Comparison of ENCODE assay signal across 8 mouse cellular contexts in the genomic region with DNA sequence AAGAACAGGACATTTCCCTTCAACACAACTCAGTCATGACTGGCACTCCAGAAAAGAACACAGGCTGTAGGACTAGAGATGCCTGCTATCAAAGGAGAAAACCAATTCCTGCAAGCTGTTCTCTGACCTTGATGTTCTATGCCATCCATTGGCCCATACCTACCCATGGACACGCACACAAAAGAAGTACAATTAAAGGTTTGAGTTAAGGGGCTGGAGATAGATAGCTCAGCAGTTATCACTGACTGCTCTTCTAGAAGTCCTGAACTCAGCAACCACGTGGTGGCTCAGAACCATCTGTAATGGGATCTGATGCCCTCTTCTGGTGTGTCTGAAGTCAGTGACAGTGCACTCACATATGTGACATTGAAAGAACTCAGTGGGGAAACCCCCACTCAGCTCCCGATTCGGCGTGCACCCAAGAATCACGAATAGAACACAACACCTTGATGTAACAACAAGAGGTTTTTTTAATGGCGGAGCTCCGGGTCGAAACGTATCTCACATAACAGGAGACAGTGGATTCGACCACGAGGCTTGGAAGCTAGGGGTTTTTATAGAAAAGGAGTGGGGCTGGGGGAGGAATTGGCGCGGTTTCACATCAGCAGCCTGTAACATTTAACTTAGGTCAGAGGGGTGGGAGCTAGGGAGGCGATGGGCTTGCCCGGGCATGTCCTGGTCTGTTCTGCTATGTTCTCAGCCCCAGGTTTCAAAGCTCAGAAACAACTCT. TPM values are rescaled to one million over a fixed set of nuclear protein-coding genes. Genes with fewer than 3 reads are reported as not detected.
DNase-seq lines count a peak whose midpoint lies in the region; ATAC-seq and TF ChIP-seq lines count a peak whose summit lies in the region.
"Not testable (repeated sequence)": the region's sequence is repeated elsewhere in the genome, so short reads cannot be mapped to it uniquely, and the experiment has no call there.

No protein-coding gene starts in this region.

- H3K9me3 ChIP-seq in forebrain, embryonic 10.5 days; heart, embryonic 13.5 days; intestine, embryonic 14.5 days (ENCODE audit: control insufficient read depth, low read length); limb, embryonic 14.5 days (ENCODE audit: control insufficient read depth, low read length); neural tube, embryonic 13.5 days: not testable (repeated sequence)

- peak overlapping the region; percentile 76 for H3ac ChIP-seq in C2C12 (ENCODE audit: control insufficient read depth, insufficient read length, low read depth)

- peaks cover 37% of the 10 kb centered on the region for H3K79me2 ChIP-seq in C2C12 (ENCODE audit: control insufficient read depth, insufficient read depth)
- peaks cover 31% of the 10 kb centered on the region for H3K79me2 ChIP-seq in macrophage (ENCODE audit: inconsistent target)

- TF ChIP-seq CTCF in C2C12 (IDR thresholded peaks at IDR 0.05; ENCODE audit: control insufficient read depth, insufficient read depth, insufficient read length), result not testable (repeated sequence)

- H3K79me3 ChIP-seq in C2C12 (ENCODE audit: low read depth), result peaks cover 33% of the 10 kb centered on the region

- peak overlapping the region; percentile 93 for H3K27ac ChIP-seq in forebrain, embryonic 10.5 days
- H3K27ac ChIP-seq in heart, embryonic 13.5 days (replicated peaks), result peak overlapping the region; percentile 85; the same call in 1 of the 2 replicates
- not testable (repeated sequence) for H3K27ac ChIP-seq in intestine, embryonic 14.5 days (ENCODE audit: low read depth); limb, embryonic 14.5 days (replicated peaks; ENCODE audit: low read depth, low read length); neural tube, embryonic 13.5 days (replicated peaks)
- H3K27ac ChIP-seq in macrophage, result peak overlapping the region; percentile 92

- peak overlapping the region; percentile 91 for H3K9ac ChIP-seq in heart, embryonic 13.5 days
- H3K9ac ChIP-seq in intestine, embryonic 14.5 days (ENCODE audit: low read length), result peak overlapping the region; percentile 90
- not testable (repeated sequence) for H3K9ac ChIP-seq in limb, embryonic 14.5 days (ENCODE audit: low read depth, low read length, severe bottlenecking)
- peak overlapping the region; percentile 87 for H3K9ac ChIP-seq in neural tube, embryonic 13.5 days

- peaks cover 37% of the 10 kb centered on the region for H3K36me3 ChIP-seq in C2C12 (ENCODE audit: control insufficient read depth, insufficient read depth)
- peaks cover 46% of the 10 kb centered on the region for H3K36me3 ChIP-seq in forebrain, embryonic 10.5 days (replicated peaks)
- peaks cover 35% of the 10 kb centered on the region for H3K36me3 ChIP-seq in heart, embryonic 13.5 days
- peaks cover 31% of the 10 kb centered on the region for H3K36me3 ChIP-seq in intestine, embryonic 14.5 days (ENCODE audit: control insufficient read depth, insufficient read depth, low read length)
- peaks cover 26% of the 10 kb centered on the region for H3K36me3 ChIP-seq in limb, embryonic 14.5 days (ENCODE audit: control insufficient read depth, insufficient read depth, low read length)
- H3K36me3 ChIP-seq in macrophage (ENCODE audit: inconsistent target), result peaks cover 12% of the 10 kb centered on the region; the same call in 1 of the 2 replicates
- H3K36me3 ChIP-seq in neural tube, embryonic 13.5 days, result peaks cover 30% of the 10 kb centered on the region

- not testable (repeated sequence) for ATAC-seq in heart, embryonic 13.5 days (ENCODE audit: extremely low read depth, insufficient number of reproducible peaks, low FRiP score, low TSS enrichment); intestine, embryonic 14.5 days (replicated peaks; ENCODE audit: low FRiP score, low TSS enrichment, low read depth); limb, embryonic 14.5 days (ENCODE audit: low FRiP score, low read depth); neural tube, embryonic 13.5 days (ENCODE audit: low read depth)

- H3K4me3 ChIP-seq in C2C12 (ENCODE audit: insufficient read depth, poor library complexity, severe bottlenecking) (peak overlapping the region; percentile 88), macrophage (ENCODE audit: inconsistent target) (peak overlapping the region; percentile 73)
- H3K4me3 ChIP-seq in forebrain, embryonic 10.5 days, result peak overlapping the region; percentile 73
- peak overlapping the region; percentile 67 for H3K4me3 ChIP-seq in heart, embryonic 13.5 days
- peak overlapping the region; percentile 81 for H3K4me3 ChIP-seq in intestine, embryonic 14.5 days (ENCODE audit: low read depth, low read length)
- H3K4me3 ChIP-seq in limb, embryonic 14.5 days (replicated peaks; ENCODE audit: low read length), result peak overlapping the region; percentile 67
- peak overlapping the region; percentile 63; the same call in 1 of the 2 replicates for H3K4me3 ChIP-seq in neural tube, embryonic 13.5 days

- H3K4me2 ChIP-seq in heart, embryonic 13.5 days, result peak overlapping the region; percentile 74
- peak overlapping the region; percentile 55 for H3K4me2 ChIP-seq in intestine, embryonic 14.5 days (ENCODE audit: low read length)
- H3K4me2 ChIP-seq in limb, embryonic 14.5 days (replicated peaks; ENCODE audit: low read depth, low read length, severe bottlenecking), result peak overlapping the region; percentile 75
- H3K4me2 ChIP-seq in neural tube, embryonic 13.5 days, result peak overlapping the region; percentile 94

- peak; percentile 62 for DNase-seq in R1 (ENCODE audit: low read depth, low spot score)
- DNase-seq in forebrain, embryonic 10.5 days (ENCODE audit: extremely low spot score, low spot score); intestine, embryonic 14.5 days (ENCODE audit: low spot score); limb, embryonic 14.5 days (ENCODE audit: low spot score): not testable (repeated sequence)

- TF ChIP-seq POLR2A in limb, embryonic 14.5 days (IDR thresholded peaks at IDR 0.05; ENCODE audit: borderline replicate concordance, extremely low read depth, insufficient read depth, insufficient read length), result not testable (repeated sequence)

- 77% methylated on average over 12 of the region's 16 CpGs for WGBS in forebrain, embryonic 10.5 days
- 53% methylated on average over 12 of the region's 16 CpGs for WGBS in heart, embryonic 13.5 days
- 75% methylated on average over 10 of the region's 16 CpGs for WGBS in intestine, embryonic 14.5 days
- WGBS in limb, embryonic 14.5 days, result 69% methylated on average over 11 of the region's 16 CpGs
- WGBS in macrophage (ENCODE audit: missing documents), result 21% methylated on average over 6 of the region's 16 CpGs
- 75% methylated on average over 11 of the region's 16 CpGs for WGBS in neural tube, embryonic 13.5 days

- H3K4me1 ChIP-seq in forebrain, embryonic 10.5 days, result peaks cover 33% of the 10 kb centered on the region
- H3K4me1 ChIP-seq in heart, embryonic 13.5 days, result peaks cover 23% of the 10 kb centered on the region
- H3K4me1 ChIP-seq in intestine, embryonic 14.5 days (replicated peaks; ENCODE audit: control insufficient read depth, insufficient read depth, low read length); limb, embryonic 14.5 days (ENCODE audit: control insufficient read depth, insufficient read depth, low read length): not testable (repeated sequence)
- peaks cover 28% of the 10 kb centered on the region for H3K4me1 ChIP-seq in neural tube, embryonic 13.5 days (replicated peaks)

- not testable (repeated sequence) for H3K27me3 ChIP-seq in C2C12 (ENCODE audit: control insufficient read depth, insufficient read depth, insufficient read length); forebrain, embryonic 10.5 days (ENCODE audit: poor library complexity, severe bottlenecking); heart, embryonic 13.5 days (replicated peaks); intestine, embryonic 14.5 days (replicated peaks; ENCODE audit: control insufficient read depth, insufficient read depth, low read length); limb, embryonic 14.5 days (ENCODE audit: control insufficient read depth, insufficient read depth, low read length); neural tube, embryonic 13.5 days

RNA-seq across cellular contexts. Expression of gene Myo1g, which starts 5.9 kb away (rescaled TPM):
- polyA plus RNA-seq in C2C12 (2012; fragmentation: generic; extraction: Trizol), result 0.04 TPM
- 0.97 and 1.0 TPM in 2 replicates for polyA plus RNA-seq in forebrain, embryonic 10.5 days (2016; fragmentation: Nextera tagmentation; extraction: Ambion mirVana)
- 0.50 and 0.98 TPM in 2 replicates for polyA plus RNA-seq in heart, embryonic 13.5 days (2015; fragmentation: Nextera tagmentation; extraction: Ambion mirVana)
- 1.3 TPM in 2 replicates for polyA plus RNA-seq in intestine, embryonic 14.5 days (2014; fragmentation: Nextera tagmentation; extraction: Ambion mirVana)
- 3.9 and 5.0 TPM in 2 replicates for polyA plus RNA-seq in limb, embryonic 14.5 days (2012; rRNA removed)
- polyA plus RNA-seq in limb, embryonic 14.5 days (2014; fragmentation: Nextera tagmentation; extraction: Ambion mirVana), result 3.1 and 3.2 TPM in 2 replicates
- total RNA-seq in macrophage (2018; cell fraction: chromatin; rRNA removed), result 1,000 to 10,000 TPM in 3 of 26 experiments, 100 to 1,000 TPM in 23; 308 to 2,013 (median 470) TPM
- 100 to 1,000 TPM in 12 of 26 experiments, 10 to 100 TPM in 14; 57.8 to 153 (median 97.1) TPM for total RNA-seq in macrophage (2018; cell fraction: cytosol; rRNA removed)
- 1,000 to 10,000 TPM in 2 of 26 experiments, 100 to 1,000 TPM in 24; 212 to 1,497 (median 266) TPM for total RNA-seq in macrophage (2018; cell fraction: nucleus; rRNA removed)
- polyA plus RNA-seq in macrophage (2018), result 54.3 to 64.8 TPM (median 54.5 TPM) in 3 replicates
- 0.52 TPM in 2 replicates for polyA plus RNA-seq in neural tube, embryonic 13.5 days (2015; fragmentation: Nextera tagmentation; extraction: Ambion mirVana)

RNA-seq across cellular contexts. Expression of gene Ccm2, which starts 20.0 kb away (rescaled TPM):
- polyA plus RNA-seq in C2C12 (2012; fragmentation: generic; extraction: Trizol) (90.7 TPM), macrophage (2018) (52.8 to 75.3 TPM (median 58.4 TPM) in 3 replicates)
- 99.5 and 107 TPM in 2 replicates for polyA plus RNA-seq in forebrain, embryonic 10.5 days (2016; fragmentation: Nextera tagmentation; extraction: Ambion mirVana)
- 54.3 and 59.7 TPM in 2 replicates for polyA plus RNA-seq in heart, embryonic 13.5 days (2015; fragmentation: Nextera tagmentation; extraction: Ambion mirVana)
- 87.0 and 90.6 TPM in 2 replicates for polyA plus RNA-seq in intestine, embryonic 14.5 days (2014; fragmentation: Nextera tagmentation; extraction: Ambion mirVana)
- 104 and 123 TPM in 2 replicates for polyA plus RNA-seq in limb, embryonic 14.5 days (2012; rRNA removed)
- 96.0 and 98.9 TPM in 2 replicates for polyA plus RNA-seq in limb, embryonic 14.5 days (2014; fragmentation: Nextera tagmentation; extraction: Ambion mirVana)
- total RNA-seq in macrophage (2018; cell fraction: chromatin; rRNA removed), result 100 to 1,000 TPM in 3 of 26 experiments, 10 to 100 TPM in 23; 30.2 to 131 (median 60.0) TPM
- 10 to 100 TPM; 31.5 to 73.5 (median 61.7) TPM for total RNA-seq in macrophage (2018; cell fraction: cytosol; rRNA removed)
- total RNA-seq in macrophage (2018; cell fraction: nucleus; rRNA removed), result 100 to 1,000 TPM in 1 of 26 experiments, 10 to 100 TPM in 25; 28.0 to 103 (median 45.3) TPM
- 95.1 and 99.8 TPM in 2 replicates for polyA plus RNA-seq in neural tube, embryonic 13.5 days (2015; fragmentation: Nextera tagmentation; extraction: Ambion mirVana)

RNA-seq across cellular contexts. Expression of gene Purb, which starts 51.0 kb away (rescaled TPM):
- 41.0 TPM for polyA plus RNA-seq in C2C12 (2012; fragmentation: generic; extraction: Trizol)
- 16.9 and 18.7 TPM in 2 replicates for polyA plus RNA-seq in forebrain, embryonic 10.5 days (2016; fragmentation: Nextera tagmentation; extraction: Ambion mirVana)
- polyA plus RNA-seq in heart, embryonic 13.5 days (2015; fragmentation: Nextera tagmentation; extraction: Ambion mirVana), result 23.5 and 25.5 TPM in 2 replicates
- 25.7 and 26.2 TPM in 2 replicates for polyA plus RNA-seq in intestine, embryonic 14.5 days (2014; fragmentation: Nextera tagmentation; extraction: Ambion mirVana)
- polyA plus RNA-seq in limb, embryonic 14.5 days (2012; rRNA removed), result 17.6 and 20.9 TPM in 2 replicates
- 24.8 and 27.1 TPM in 2 replicates for polyA plus RNA-seq in limb, embryonic 14.5 days (2014; fragmentation: Nextera tagmentation; extraction: Ambion mirVana)
- 10 to 100 TPM; 24.8 to 61.9 (median 42.8) TPM for total RNA-seq in macrophage (2018; cell fraction: chromatin; rRNA removed)
- 10 to 100 TPM; 26.5 to 68.4 (median 42.4) TPM for total RNA-seq in macrophage (2018; cell fraction: cytosol; rRNA removed)
- 10 to 100 TPM; 41.5 to 75.6 (median 54.1) TPM for total RNA-seq in macrophage (2018; cell fraction: nucleus; rRNA removed)
- 23.4 to 30.1 TPM (median 28.8 TPM) in 3 replicates for polyA plus RNA-seq in macrophage (2018)
- polyA plus RNA-seq in neural tube, embryonic 13.5 days (2015; fragmentation: Nextera tagmentation; extraction: Ambion mirVana), result 12.5 and 14.1 TPM in 2 replicates
